Mouse (Mus musculus): Measurements from ENCODE around the gene Neb. TPM values are rescaled to one million over a fixed set of nuclear protein-coding genes. Genes with fewer than 3 reads are reported as not detected.
A peak's percentile ranks its signal among the peaks of the same experiment; 100 is the strongest.

Gene Neb
- polyA plus RNA-seq, 2 experiments = 51.8 to 126 TPM

GRCm38 (mm10) chr2:52327244-52327815, 50.9 kb downstream of the Neb start:
- no peak overlapping the region for H3K27ac ChIP-seq (replicated peaks; ENCODE audit: low read depth, low read length)
- no peak for TF ChIP-seq POLR2A (IDR thresholded peaks at IDR 0.05; ENCODE audit: borderline replicate concordance, extremely low read depth, insufficient read depth, insufficient read length)
- no peak for DNase-seq (ENCODE audit: low spot score)
- 84% methylated on average over 4 of the region's 4 CpGs for WGBS
- no peak overlapping the region for H3K4me3 ChIP-seq (replicated peaks; ENCODE audit: low read length)
- H3K9me3 ChIP-seq (ENCODE audit: control insufficient read depth, low read length) = no peaks in the 10 kb centered on the region
- no peak for ATAC-seq (ENCODE audit: low FRiP score, low read depth)
- no peaks in the 10 kb centered on the region for H3K27me3 ChIP-seq (ENCODE audit: control insufficient read depth, insufficient read depth, low read length)
- H3K4me2 ChIP-seq (replicated peaks; ENCODE audit: low read depth, low read length, severe bottlenecking) = no peak overlapping the region
- no peaks in the 10 kb centered on the region; the same call in 1 of the 2 replicates for H3K36me3 ChIP-seq (ENCODE audit: control insufficient read depth, insufficient read depth, low read length)
- no peak overlapping the region for H3K9ac ChIP-seq (ENCODE audit: low read depth, low read length, severe bottlenecking)
- H3K4me1 ChIP-seq (ENCODE audit: control insufficient read depth, insufficient read depth, low read length) = no peaks in the 10 kb centered on the region

- H3K27me3 ChIP-seq (ENCODE audit: control insufficient read depth, insufficient read depth, low read length) = no peaks in the 10 kb centered on the region
- DNase-seq (ENCODE audit: low spot score) = peak; percentile 38
- no peaks in the 10 kb centered on the region; the same call in 1 of the 2 replicates for H3K36me3 ChIP-seq (ENCODE audit: control insufficient read depth, insufficient read depth, low read length)
- no peaks in the 10 kb centered on the region for H3K9me3 ChIP-seq (ENCODE audit: control insufficient read depth, low read length)
- no peak overlapping the region for H3K27ac ChIP-seq (replicated peaks; ENCODE audit: low read depth, low read length)
- ATAC-seq (ENCODE audit: low FRiP score, low read depth) = peak; percentile 66; the same call in 1 of the 2 replicates
- no peak overlapping the region for H3K9ac ChIP-seq (ENCODE audit: low read depth, low read length, severe bottlenecking)
- H3K4me1 ChIP-seq (ENCODE audit: control insufficient read depth, insufficient read depth, low read length) = no peaks in the 10 kb centered on the region
- H3K4me3 ChIP-seq (replicated peaks; ENCODE audit: low read length) = no peak overlapping the region
- no peak for TF ChIP-seq POLR2A (IDR thresholded peaks at IDR 0.05; ENCODE audit: borderline replicate concordance, extremely low read depth, insufficient read depth, insufficient read length)
- H3K4me2 ChIP-seq (replicated peaks; ENCODE audit: low read depth, low read length, severe bottlenecking) = no peak overlapping the region
- WGBS = 55% methylated on average over 3 of the region's 3 CpGs
These were observed 56.4 kb downstream of the Neb start for GRCm38 (mm10) chr2:52321866-52322265.

GRCm38 (mm10) chr2:52320175-52320574, 58.1 kb downstream of the Neb start:
- no peak overlapping the region for H3K27ac ChIP-seq (replicated peaks; ENCODE audit: low read depth, low read length)
- no peak overlapping the region for H3K4me3 ChIP-seq (replicated peaks; ENCODE audit: low read length)
- TF ChIP-seq POLR2A (IDR thresholded peaks at IDR 0.05; ENCODE audit: borderline replicate concordance, extremely low read depth, insufficient read depth, insufficient read length) = no peak
- WGBS = 89% methylated on average over 2 of the region's 2 CpGs
- no peaks in the 10 kb centered on the region for H3K9me3 ChIP-seq (ENCODE audit: control insufficient read depth, low read length)
- H3K4me1 ChIP-seq (ENCODE audit: control insufficient read depth, insufficient read depth, low read length) = no peaks in the 10 kb centered on the region
- DNase-seq (ENCODE audit: low spot score) (no peak), ATAC-seq (ENCODE audit: low FRiP score, low read depth) (no peak)
- H3K27me3 ChIP-seq (ENCODE audit: control insufficient read depth, insufficient read depth, low read length) = no peaks in the 10 kb centered on the region
- H3K4me2 ChIP-seq (replicated peaks; ENCODE audit: low read depth, low read length, severe bottlenecking) = no peak overlapping the region
- no peak overlapping the region for H3K9ac ChIP-seq (ENCODE audit: low read depth, low read length, severe bottlenecking)
- no peaks in the 10 kb centered on the region; the same call in 1 of the 2 replicates for H3K36me3 ChIP-seq (ENCODE audit: control insufficient read depth, insufficient read depth, low read length)

- H3K27ac ChIP-seq (replicated peaks; ENCODE audit: low read depth, low read length) = no peak overlapping the region
- 75% methylated on average over 5 of the region's 5 CpGs for WGBS
- DNase-seq (ENCODE audit: low spot score) = peak; percentile 68
- no peaks in the 10 kb centered on the region for H3K27me3 ChIP-seq (ENCODE audit: control insufficient read depth, insufficient read depth, low read length)
- no peaks in the 10 kb centered on the region for H3K9me3 ChIP-seq (ENCODE audit: control insufficient read depth, low read length)
- TF ChIP-seq POLR2A (IDR thresholded peaks at IDR 0.05; ENCODE audit: borderline replicate concordance, extremely low read depth, insufficient read depth, insufficient read length) = no peak
- no peaks in the 10 kb centered on the region for H3K4me1 ChIP-seq (ENCODE audit: control insufficient read depth, insufficient read depth, low read length)
- no peak overlapping the region for H3K4me2 ChIP-seq (replicated peaks; ENCODE audit: low read depth, low read length, severe bottlenecking)
- no peaks in the 10 kb centered on the region for H3K36me3 ChIP-seq (ENCODE audit: control insufficient read depth, insufficient read depth, low read length)
- no peak overlapping the region for H3K4me3 ChIP-seq (replicated peaks; ENCODE audit: low read length)
- ATAC-seq (ENCODE audit: low FRiP score, low read depth) = peak; percentile 88
- no peak overlapping the region for H3K9ac ChIP-seq (ENCODE audit: low read depth, low read length, severe bottlenecking)
These were observed 59.2 kb downstream of the Neb start for GRCm38 (mm10) chr2:52319020-52319567.

GRCm38 (mm10) chr2:52317471-52317870, 60.8 kb downstream of the Neb start:
- Histone ChIP-seq H3K9me3 (ENCODE audit: control insufficient read depth, low read length) (no peaks in the 10 kb centered on the region), H3K4me2 (replicated peaks; ENCODE audit: low read depth, low read length, severe bottlenecking) (no peak overlapping the region), H3K27ac (replicated peaks; ENCODE audit: low read depth, low read length) (no peak overlapping the region), H3K36me3 (ENCODE audit: control insufficient read depth, insufficient read depth, low read length) (no peaks in the 10 kb centered on the region), H3K9ac (ENCODE audit: low read depth, low read length, severe bottlenecking) (no peak overlapping the region), H3K27me3 (ENCODE audit: control insufficient read depth, insufficient read depth, low read length) (no peaks in the 10 kb centered on the region), H3K4me3 (replicated peaks; ENCODE audit: low read length) (no peak overlapping the region), H3K4me1 (ENCODE audit: control insufficient read depth, insufficient read depth, low read length) (no peaks in the 10 kb centered on the region)
- no peak for TF ChIP-seq POLR2A (IDR thresholded peaks at IDR 0.05; ENCODE audit: borderline replicate concordance, extremely low read depth, insufficient read depth, insufficient read length)
- DNase-seq (ENCODE audit: low spot score) (no peak), ATAC-seq (ENCODE audit: low FRiP score, low read depth) (no peak)
- WGBS = 90% methylated on average over 4 of the region's 4 CpGs
